Mouse (Mus musculus) heart, postnatal 10 days (tissue): ENCODE measurements at regions not wholly inside any gene's neighbourhood (a gene's known extent, or its start where the extent isn't known, plus 50 kb on each side); places are given as distances from the start of the nearest gene placed in this dataset.
A peak's percentile ranks its signal among the peaks of the same experiment; 100 is the strongest.
"Not testable (repeated sequence)": the region's sequence is repeated elsewhere in the genome, so short reads cannot be mapped to it uniquely, and the experiment has no call there.

Source experiments
- DNase-seq, 2 experiments: peaks; one replicate each; pipeline ENCODE4 v3.0.0; 2021
- intact Hi-C: fragments of 180-260 bp; cut with DNase I; formaldehyde crosslinking; loops from one replicate; pipeline ENCODE4 v1.15.1; 2025

DNA sequence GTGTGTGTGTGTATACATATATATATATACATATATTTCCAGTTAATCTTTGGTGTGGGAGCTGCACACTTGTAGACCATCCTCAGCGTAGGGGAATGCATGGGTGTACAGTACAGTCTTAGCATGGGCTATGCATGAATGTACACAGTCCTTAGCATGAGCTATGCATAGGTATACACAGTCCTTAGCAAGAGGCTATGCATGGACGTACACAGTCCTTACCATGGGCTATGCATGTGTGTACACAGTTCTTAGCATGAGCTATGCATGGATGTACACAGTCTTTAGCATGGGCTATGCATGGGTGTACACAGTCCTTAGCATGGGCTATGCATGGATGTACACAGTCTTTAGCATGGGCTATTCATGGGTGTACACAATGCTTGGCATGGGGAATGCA is 70.5 kb downstream of the Rchy1 start:
- DNase-seq = no peak
- intact Hi-C loops = no loop called here

DNA sequence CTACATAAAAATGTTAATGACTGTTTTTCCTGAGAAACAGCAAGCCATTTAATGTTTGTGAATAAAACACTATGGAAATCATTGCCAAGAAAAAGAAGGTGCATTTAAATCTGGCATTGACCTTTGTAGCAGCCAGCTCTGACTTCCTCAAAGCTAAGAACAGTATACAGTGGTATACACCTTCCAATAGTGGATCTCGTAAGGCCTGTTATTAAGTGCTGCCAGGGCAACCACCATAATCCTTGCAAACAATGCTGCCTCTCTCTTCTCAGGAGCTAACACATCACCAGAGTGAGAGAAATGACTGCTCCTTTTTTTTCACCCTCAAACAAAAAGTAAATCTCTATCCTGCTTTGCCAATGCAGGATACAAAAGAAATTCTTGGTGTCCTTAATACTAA is 81.1 kb downstream of the Rchy1 start:
- intact Hi-C loops = no loop called here
- no peak for DNase-seq

DNA sequence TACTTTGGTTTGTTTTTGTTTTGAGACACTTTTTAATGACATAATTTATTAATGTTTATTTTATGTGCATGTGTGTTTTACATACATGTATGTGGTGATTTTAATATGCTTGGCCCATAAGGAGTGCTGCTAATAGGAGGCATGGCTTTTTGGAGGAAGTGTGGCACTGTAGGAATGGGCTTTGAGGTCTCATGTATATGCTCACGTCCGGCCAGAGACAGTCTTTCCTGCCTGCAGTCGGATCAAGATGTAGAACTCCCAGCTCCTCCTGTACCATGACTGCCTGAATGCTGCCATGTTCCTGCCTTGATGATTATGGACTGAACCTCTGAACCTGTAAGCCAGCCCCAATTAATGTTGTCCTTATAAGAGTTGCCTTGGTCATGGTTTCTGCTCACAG is 82.6 kb downstream of the Rchy1 start:
- no peak for DNase-seq
- intact Hi-C loops = no loop called here

DNA sequence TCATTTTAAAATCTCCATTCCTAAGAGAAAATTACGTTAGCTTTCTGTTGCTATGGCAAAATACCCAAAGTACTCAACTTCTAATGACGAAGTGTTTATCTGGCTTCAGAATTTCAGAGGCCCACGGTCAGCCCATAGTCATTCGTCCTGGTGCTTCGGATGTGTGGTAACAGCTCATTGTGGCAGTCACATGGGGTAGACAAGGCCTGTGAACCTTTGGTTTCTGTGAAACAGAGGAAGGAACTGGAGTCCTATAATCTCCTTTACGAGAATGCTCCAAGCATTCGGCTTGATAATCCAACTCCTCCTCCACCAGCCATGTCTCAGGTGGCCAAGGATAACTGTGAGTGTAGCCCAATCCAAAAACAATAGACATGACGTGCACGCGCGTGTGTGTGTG is 84.2 kb downstream of the Rchy1 start:
- intact Hi-C loops = no loop called here
- no peak for DNase-seq

DNA sequence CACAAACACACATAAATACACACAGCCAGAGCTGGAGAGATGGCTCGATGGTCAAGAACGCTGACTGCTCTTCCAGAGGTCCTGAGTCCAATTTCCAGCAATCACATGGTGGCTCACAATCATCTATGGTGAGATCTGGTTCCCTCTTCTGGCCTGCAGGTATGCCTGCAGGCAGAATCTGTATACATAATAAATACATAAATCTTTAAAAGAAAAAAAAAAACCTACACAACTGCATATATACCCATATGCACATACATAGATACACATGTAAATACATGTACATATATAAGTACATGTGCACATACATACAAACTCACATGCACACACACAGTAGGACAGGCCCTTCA is 86.2 kb downstream of the Rchy1 start:
- DNase-seq = no peak
- intact Hi-C loops = no loop called here

DNA sequence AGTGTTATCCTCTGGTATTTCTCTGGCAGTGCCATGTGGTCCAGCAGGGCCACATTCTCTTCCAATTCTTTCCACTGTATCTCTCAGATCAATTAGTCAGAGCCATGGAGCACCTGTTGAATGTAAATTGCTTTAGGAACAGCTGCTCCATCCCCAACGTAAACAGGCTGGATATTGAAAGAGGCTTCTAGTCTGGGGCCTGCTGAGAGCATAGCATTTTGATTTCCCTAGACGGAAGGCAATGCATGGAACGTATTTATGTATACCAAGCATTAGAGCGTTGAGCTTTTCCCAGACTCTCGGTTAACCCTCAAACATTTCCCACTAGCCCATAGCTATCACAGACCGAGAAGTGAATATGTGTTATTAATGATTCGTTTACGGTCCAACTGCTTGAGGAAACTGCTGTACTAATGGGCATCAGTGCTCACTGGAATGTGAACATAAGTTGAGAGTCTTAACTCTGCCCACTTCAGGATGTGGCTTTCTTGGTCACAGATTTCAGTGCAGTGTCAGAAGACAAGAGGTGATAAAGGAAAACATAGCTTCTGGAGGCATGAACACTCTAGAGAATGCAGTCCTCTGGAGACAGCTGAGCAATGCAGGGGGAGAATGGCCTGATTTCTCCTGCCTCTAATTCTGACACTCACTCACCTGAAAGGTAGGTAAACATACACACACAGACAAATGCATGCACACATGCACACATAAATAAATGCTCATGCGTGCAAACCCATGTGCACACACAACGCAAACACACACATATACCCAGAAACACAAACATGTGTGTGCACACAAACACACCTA is 86.8 kb downstream of the Rchy1 start:
- intact Hi-C loops = no loop called here
- no peak for DNase-seq

DNA sequence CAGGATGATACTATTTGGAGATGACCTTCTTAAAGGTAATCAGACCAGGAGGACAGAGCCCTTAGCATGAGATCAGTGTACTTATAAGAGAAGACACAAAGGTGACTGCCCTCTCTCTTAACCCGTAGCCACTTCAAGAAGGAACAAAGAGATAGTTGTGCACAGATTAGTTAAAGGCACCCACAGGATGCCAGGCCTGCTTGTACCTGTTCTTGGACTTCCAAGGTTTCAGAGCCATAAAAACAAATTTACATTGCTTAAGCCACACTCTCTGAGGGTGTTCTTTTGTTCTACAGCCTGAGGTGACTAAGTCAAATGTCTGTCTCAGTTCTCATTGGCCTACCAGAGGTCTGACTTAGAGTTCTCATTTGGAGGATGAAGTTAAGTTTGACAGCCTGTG is 90.1 kb downstream of the Rchy1 start:
- no peak for DNase-seq
- intact Hi-C loops = no loop called here

DNA sequence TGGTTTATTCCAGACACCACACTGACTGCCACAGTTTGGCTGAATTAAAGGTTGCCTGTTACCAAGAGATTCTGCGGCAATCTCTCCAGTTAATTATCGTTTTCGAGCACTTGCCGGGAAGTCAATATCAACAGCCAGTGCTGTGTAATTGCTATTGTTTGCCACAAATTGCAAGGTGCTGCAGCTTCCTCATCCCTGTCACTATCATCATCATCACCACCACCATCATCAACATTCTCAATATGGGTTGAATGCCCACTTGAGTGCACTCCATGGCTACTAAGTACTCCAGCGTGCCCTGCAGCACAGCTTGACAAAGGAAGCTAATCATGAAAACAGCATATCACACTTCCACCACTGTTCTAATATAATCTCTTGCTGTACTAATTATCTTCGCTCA is 93.1 kb downstream of the Rchy1 start:
- intact Hi-C loops = no loop called here
- no peak for DNase-seq

DNA sequence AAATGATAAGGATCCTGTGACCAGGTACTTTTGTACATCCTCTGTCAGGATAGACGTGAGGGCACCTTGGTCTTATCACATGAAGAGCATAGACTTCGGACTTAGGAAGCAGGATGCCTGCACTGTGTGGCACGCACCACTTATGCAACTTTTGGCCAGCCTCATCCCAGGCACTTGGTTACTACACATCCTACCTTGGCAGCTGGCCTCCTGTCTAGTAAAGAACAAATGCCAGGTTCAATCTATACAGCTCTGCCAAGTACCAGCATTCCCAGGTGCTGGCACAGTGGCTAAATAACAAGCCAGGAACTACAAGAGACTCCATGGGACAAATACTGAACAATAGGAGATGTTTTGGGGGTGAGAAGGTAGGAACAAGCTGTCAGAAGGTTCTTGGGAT is 96.7 kb downstream of the Rchy1 start:
- intact Hi-C loops = no loop called here
- DNase-seq = peak; percentile 8 to 11

DNA sequence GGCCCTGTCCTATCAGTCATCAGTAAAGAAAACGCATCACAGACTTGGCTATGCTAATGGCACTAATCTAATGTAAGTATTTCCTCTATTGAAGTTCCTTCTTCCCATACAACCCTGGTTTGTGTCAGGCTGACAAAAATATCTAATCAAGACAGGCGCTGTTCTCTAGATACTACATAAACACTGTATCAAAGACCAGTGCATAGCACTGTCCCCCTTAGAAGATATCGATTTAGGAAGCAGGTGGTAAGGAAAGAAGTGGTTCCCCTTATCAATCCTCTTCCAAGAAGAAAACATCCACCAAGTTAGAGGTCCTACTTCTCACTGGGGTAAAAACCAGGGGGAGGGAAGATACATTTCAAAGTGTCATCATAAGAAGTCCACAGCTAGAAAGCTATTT is 97.5 kb downstream of the Rchy1 start:
- intact Hi-C loops = no loop called here
- DNase-seq = no peak

DNA sequence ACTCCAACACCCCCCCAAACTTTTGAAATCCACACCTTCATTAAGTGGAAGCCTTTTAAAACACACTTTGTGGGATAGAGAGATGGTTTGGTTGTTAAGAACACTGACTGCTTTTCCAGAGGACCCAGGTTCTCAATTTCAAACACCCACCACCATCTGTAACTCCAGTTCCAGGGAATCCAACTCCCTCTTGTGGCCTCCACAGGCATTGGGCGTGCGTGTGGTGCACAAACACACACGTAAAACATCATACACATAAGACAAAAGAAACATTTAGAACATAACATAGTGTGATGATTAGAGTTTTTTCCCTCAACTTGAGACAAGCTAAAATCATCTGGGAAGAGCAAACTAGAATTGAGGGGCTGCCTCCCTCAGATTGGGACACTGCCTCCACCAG is 100.0 kb downstream of the Rchy1 start:
- intact Hi-C loops = no loop called here
- DNase-seq = no peak

DNA sequence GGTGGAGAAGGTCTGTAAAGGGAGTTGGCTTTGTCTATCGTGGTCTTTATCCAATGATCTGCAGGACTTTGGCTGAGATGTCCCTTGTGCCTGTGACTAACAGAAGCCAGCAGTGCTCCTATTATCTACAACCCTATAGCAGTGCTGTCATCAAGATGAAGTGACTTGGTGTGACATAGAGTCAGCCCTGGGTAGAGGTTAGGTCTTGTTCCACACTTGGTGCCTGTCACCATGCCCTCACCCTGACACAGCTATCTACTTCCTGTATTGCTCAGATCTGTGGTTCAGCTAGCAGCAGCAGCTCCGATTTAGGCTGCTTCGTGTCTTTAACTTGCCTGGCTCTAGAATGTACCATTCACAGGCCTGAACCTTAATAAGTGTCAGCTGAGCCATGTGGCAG is 100.6 kb downstream of the Rchy1 start:
- intact Hi-C loops = no loop called here
- DNase-seq = no peak

DNA sequence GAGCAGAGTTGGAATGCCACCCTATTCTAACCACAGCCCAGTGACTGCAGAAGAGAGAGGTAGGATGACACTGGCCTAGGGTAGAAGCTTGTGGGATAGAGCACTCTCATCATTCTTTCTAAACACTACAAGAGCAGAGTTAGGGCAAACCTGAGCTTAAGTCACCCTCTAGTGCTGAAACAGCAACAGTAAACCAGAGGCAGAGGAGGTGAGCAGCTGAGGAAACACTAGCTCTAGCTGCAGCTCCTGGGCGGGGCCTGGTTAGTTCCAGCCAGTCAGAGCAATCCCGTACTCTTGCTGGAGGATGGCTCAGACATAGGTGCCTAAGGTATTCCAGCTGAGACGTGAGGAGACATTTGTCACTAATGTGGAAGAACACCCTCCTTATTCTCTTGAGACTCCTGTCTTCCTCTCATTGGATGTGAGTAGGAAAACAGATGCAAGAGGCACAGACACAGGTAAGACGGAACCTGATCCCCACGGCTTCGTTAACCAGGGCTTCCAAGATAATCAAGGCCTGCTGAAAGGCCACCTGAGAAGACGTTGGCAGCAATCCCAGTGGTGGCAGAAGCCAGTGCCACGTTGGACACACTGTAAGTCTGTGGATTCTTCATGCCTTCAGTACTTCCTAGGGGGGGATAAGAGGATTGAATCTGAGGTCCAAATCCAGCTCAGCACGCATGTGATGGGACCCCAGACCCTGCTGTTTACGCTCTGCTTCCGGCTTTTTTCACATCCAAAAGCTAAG is 101.3 kb downstream of the Rchy1 start:
- intact Hi-C loops = loop anchor here (1.0 kb wide), 2 partner anchors 344 to 396 kb away; partner anchors contain the start of gene Parm1
- peak; percentile 32 to 52 for DNase-seq

DNA sequence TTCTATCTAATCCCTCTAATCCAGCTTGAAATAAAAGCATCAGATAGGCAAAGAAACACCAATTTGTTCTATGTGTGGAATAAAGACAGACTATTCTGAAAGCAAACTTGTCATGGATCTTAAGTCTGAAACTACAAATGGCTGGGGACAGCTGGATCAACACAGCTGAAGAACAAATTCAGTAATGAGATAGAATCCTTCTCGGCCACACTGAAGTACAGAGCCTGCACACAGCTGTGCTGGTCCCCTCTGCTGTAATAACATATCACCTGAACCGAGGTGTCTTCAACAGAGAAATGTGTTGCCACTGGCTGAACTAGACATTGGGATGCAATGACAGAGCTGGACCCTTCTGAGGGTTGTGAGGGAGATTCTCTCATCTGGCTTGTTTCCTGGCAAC is 102.4 kb downstream of the Rchy1 start:
- no peak for DNase-seq
- intact Hi-C loops = no loop called here

DNA sequence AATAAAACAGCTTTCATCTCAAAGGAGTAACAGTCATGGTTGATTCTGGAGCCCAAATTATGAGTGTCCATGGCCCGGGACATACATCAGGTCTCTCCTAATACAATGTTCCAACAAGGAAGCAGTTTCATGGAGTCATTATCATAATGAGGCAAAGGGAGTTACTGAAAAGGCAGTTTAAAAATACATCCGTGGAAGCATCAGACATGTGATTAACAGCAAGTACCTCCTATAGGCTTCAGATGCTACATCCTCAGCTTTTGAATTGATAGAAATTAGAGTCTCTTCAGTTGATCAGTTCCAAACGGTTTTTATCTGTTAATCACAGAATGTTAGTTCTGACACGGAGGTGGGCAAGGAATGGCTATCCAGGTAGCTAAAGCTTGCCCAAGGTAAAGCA is 110.5 kb downstream of the Rchy1 start:
- intact Hi-C loops = no loop called here
- DNase-seq = no peak

DNA sequence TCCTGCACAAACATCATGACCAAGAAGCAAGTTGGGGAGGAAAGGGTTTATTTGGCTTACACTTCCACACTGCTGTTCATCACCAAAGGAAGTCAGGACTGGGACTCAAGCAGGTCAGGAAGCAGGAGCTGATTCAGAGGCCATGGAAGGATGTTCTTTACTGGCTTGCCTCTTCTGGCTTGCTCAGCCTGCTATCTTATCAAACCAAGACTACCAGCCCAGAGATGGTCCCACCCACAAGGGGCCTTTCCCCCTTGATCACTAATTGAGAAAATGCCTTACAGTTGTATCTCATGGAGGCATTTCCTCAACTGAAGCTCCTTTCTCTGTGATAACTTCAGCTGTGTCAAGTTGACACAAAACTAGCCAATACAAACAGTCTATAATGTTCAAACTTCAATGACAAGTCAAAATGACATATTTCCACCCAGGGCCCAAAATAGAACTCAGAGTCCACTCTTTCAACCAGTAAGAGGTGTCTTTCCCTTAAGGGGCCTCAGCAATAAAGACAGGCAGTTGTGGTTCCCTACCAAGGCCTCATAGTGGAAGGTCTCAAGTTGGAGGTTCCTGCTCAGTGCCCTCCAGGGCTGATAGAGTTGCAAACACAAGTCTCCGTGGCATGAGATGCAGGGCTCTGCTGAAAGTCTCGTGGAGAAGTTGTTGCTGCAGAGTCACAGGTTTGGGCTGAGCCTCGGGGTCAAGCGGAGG is 111.9 kb downstream of the Rchy1 start:
- DNase-seq, intact Hi-C loops: not testable (repeated sequence)

DNA sequence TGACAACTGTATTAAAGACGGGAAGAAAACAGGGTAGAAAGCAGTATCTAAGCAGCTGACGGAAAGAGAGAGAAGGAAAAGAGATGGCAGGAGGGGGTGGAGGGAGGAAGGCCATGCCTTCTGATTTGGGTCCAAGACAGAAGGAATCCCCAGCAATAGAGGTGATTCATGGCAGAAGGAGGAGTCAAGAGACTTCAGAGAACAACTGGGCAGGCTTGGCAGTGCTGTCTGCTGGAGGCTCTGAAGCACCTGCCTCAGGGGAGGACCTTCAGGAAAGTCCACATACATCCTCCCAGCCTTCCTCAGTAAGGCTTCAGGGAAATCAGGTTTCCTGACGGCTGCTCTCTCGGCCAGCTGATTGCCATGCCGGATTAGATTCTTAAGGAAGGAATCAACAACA is 112.4 kb downstream of the Rchy1 start:
- DNase-seq = no peak
- intact Hi-C loops = no loop called here

DNA sequence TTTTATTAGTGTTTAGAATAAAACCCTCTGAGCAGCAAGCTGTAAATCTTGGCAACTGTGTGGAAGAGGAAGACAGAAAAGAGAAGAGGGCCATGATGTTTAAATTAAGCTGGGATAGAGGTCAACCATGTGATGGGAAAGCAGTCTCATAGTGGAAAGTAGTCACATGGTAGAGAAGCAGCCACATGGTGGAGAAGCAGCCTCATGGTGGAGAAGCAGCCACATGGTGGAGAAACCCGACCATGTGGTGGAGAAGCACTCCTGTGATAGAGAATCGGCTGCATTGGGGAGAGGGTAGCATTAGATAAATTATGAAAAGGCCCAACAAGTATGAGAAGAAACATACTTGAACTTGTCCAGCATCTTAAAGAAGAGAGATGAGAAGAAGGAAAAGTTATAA is 113.3 kb downstream of the Rchy1 start:
- intact Hi-C loops = no loop called here
- DNase-seq = no peak

DNA sequence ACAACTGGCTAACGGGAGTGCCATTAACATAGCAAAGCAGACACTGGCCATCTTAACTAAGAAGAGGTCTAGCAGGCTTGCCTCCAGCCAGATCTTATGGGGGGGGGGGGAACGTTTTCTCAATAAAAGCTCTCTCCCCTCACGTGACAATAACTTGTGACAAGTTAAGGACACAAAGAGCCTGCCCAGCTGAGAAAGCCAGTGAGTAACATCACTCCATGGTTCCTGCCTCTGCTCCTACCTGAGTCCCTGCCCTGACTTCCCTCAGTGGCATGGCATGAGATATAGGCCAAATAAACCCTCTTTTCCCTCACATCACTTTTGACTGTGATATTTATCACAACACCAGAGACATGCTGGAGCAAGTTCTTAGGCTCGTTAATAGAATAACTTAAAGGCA is 113.8 kb downstream of the Rchy1 start:
- intact Hi-C loops = no loop called here
- DNase-seq = no peak

DNA sequence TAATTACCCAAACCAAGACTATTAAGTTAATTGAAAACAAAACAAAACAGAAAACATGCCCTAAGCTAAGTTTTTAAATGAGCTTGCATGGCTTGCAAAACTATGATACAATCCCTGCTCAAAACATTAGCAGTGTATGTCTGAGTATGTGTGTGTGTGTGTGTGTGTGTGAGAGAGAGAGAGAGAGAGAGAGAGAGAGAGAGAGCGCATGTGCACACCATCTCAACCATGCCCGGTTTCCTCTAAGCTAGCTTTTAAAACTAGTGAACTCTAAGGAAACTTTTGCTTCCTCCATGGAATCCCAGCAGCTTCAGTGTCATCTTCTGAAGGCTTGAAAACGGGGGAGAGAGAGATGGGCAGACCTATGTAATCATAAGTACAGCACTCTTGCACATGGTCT is 114.3 kb downstream of the Rchy1 start:
- intact Hi-C loops = no loop called here
- DNase-seq = no peak

DNA sequence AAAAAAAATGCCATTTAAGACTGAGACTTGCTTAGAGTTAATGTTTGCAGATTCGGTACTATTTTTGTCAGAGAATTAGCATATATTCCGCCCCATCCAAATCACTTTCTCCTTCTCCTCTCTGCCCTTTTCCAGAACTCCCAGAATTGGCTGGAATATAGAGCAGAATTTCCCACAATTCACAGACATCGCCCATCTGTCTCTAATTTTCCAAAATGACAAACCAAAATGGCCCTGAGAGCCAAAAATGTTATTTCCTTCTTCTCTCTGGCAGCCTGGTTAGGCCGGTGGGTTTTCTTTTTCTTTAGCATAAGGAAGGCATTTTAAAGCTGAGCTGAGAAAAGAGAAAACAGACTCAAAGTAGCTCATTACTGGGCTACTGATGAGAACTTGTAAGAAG is 119.8 kb downstream of the Rchy1 start:
- DNase-seq = peak; percentile 12 to 13
- intact Hi-C loops = no loop called here

DNA sequence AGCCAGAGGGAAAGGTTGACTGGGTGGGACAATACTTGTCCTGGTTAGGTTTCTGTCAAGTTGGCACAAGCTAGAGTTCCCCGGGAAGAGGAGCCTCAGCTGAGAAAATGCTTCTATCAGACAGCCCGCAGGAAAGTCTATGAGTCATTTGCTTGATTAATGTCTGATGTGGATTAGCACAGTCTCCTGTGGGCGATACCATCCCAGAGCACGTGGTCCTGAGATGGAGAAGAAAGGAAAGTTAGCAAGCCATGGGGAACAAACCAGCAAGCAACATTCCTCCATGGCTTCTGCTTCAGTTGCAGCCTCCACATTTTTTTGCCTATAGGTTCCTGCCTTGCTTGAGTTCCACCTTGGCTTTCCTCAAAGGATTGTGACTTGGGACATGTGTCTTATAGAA is 121.8 kb downstream of the Rchy1 start:
- intact Hi-C loops = no loop called here
- DNase-seq = no peak
